Mouse (Mus musculus) heart, postnatal 0 days (tissue): ENCODE data around the gene Nme3. TPM values are rescaled to one million over a fixed set of nuclear protein-coding genes. Genes with fewer than 3 reads are reported as not detected.

Experiments
- ATAC-seq: fragments of 200-750 bp; cut with Nextera tagmentation; 2 replicates; pipeline ENCODE4 v1.8.0; 2017; ENCODE audit warnings: low read depth, moderate number of reproducible peaks, moderate library complexity; ENCODE audit not compliant: insufficient read depth
- DNase-seq: peaks from one replicate; pipeline ENCODE4 v3.0.0-alpha.2; 2016; ENCODE audit warnings: low spot score
- H3K27ac ChIP-seq: fragments of 300-500 bp; sonication (generic); 2 replicates; pipeline ENCODE4 v1.5.1; 2014; ENCODE audit warnings: low read depth, mild to moderate bottlenecking
- H3K27me3 ChIP-seq: fragments of 300-500 bp; sonication (generic); 2 replicates; pipeline ENCODE4 v1.6.1; 2014; ENCODE audit warnings: low read length, mixed read lengths; ENCODE audit not compliant: control insufficient read depth, insufficient read depth
- H3K36me3 ChIP-seq: fragments of 300-500 bp; sonication (generic); replicated peaks from 2 replicates; pipeline ENCODE4 v1.6.1; 2014; ENCODE audit warnings: low read length, mixed read lengths; ENCODE audit not compliant: control insufficient read depth, insufficient read depth
- H3K4me1 ChIP-seq: fragments of 300-500 bp; sonication (generic); 2 replicates; pipeline ENCODE4 v1.6.1; 2014; ENCODE audit warnings: antibody characterized with exemption; ENCODE audit not compliant: control insufficient read depth, insufficient read depth
- H3K4me2 ChIP-seq: fragments of 300-500 bp; sonication (generic); 2 replicates; pipeline ENCODE4 v1.6.1; 2014; ENCODE audit warnings: low read depth, mild to moderate bottlenecking, low read length, moderate library complexity
- H3K4me3 ChIP-seq: fragments of 300-500 bp; sonication (generic); 2 replicates; pipeline ENCODE4 v1.5.1; 2014; ENCODE audit warnings: low read depth, low read length
- H3K9ac ChIP-seq: fragments of 300-500 bp; sonication (generic); replicated peaks from 2 replicates; pipeline ENCODE4 v1.6.1; 2014; ENCODE audit warnings: low read depth, low read length, mixed read lengths
- H3K9me3 ChIP-seq: fragments of 300-500 bp; sonication (generic); replicated peaks from 2 replicates; pipeline ENCODE4 v1.6.1; 2016; ENCODE audit warnings: low read length; ENCODE audit not compliant: control insufficient read depth
- CTCF ChIP-seq: IDR thresholded peaks from 2 replicates; pipeline ENCODE4 v1.5.1; 2016; ENCODE audit warnings: antibody characterized with exemption, control low read depth, low read depth
- EP300 ChIP-seq: IDR thresholded peaks from 2 replicates; pipeline ENCODE4 v1.6.1; 2016; ENCODE audit warnings: antibody characterized with exemption, low read depth
- WGBS: fragments of 180-500 bp; shearing (Covaris S2); extraction: QIAGEN DNeasy Blood & Tissue Kit; methylation state at CpG from one replicate; pipeline ENCODE4 v1.1.7; 2014; 5-methylcytosine and 5-hydroxymethylcytosine counted together
- polyA plus RNA-seq: library from polyadenylated mRNA; unstranded; fragments of >200 nt; fragmentation: Nextera tagmentation; extraction: Ambion mirVana; gene quantifications from 2 replicates; pipeline ENCODE4 v1.2.1, GENCODE M21; 2015
- total RNA-seq: library from RNA; depleted of rRNA; stranded (reverse); fragments of >200 nt; gene quantifications from 2 replicates; pipeline ENCODE4 v1.2.3, GENCODE M21; 2014; ENCODE audit warnings: low replicate concordance

Gene Nme3
- total and polyA plus RNA-seq, 2 experiments from 2014 or later = 40.8 to 58.4 TPM

GRCm38 (mm10) chr17:24902671-24903474 is 6.6 kb downstream of the Nme3 start:
- ATAC-seq (no peak), DNase-seq (no peak)
- no peak for TF ChIP-seq EP300
- TF ChIP-seq CTCF = peak; percentile 38; the same call in 1 of the 2 replicates
- no peak overlapping the region for H3K27ac ChIP-seq
- peaks cover 100% of the 10 kb centered on the region for H3K36me3 ChIP-seq
- WGBS = 71% methylated on average over 9 of the region's 9 CpGs
- H3K27me3 ChIP-seq = no peaks in the 10 kb centered on the region
- no peaks in the 10 kb centered on the region for H3K4me1 ChIP-seq
- H3K9ac ChIP-seq = no peak overlapping the region
- no peaks in the 10 kb centered on the region for H3K9me3 ChIP-seq
- H3K4me3 ChIP-seq = no peak overlapping the region
- no peak overlapping the region for H3K4me2 ChIP-seq

GRCm38 (mm10) chr17:24903767-24904166 is 7.5 kb downstream of the Nme3 start:
- H3K4me2 ChIP-seq = no peak overlapping the region
- H3K9me3 ChIP-seq = no peaks in the 10 kb centered on the region
- no peak for ATAC-seq
- peaks cover 100% of the 10 kb centered on the region for H3K36me3 ChIP-seq
- WGBS = 84% methylated on average over 9 of the region's 9 CpGs
- H3K9ac ChIP-seq = no peak overlapping the region
- no peak overlapping the region for H3K27ac ChIP-seq
- DNase-seq = no peak
- no peaks in the 10 kb centered on the region for H3K4me1 ChIP-seq
- no peak overlapping the region for H3K4me3 ChIP-seq
- no peaks in the 10 kb centered on the region for H3K27me3 ChIP-seq
- TF ChIP-seq EP300 (no peak), CTCF (no peak)

- ATAC-seq (no peak), DNase-seq (no peak)
- Histone ChIP-seq H3K4me1 (no peaks in the 10 kb centered on the region), H3K9ac (no peak overlapping the region), H3K27me3 (no peaks in the 10 kb centered on the region), H3K4me2 (no peak overlapping the region), H3K27ac (no peak overlapping the region), H3K9me3 (no peaks in the 10 kb centered on the region), H3K36me3 (peaks cover 100% of the 10 kb centered on the region), H3K4me3 (no peak overlapping the region)
- TF ChIP-seq CTCF (no peak), EP300 (no peak)
- WGBS = 77% methylated on average over 2 of the region's 2 CpGs
These were observed 11.3 kb downstream of the Nme3 start for GRCm38 (mm10) chr17:24907591-24907990.

- H3K9me3 ChIP-seq = no peaks in the 10 kb centered on the region
- no peak for TF ChIP-seq CTCF
- TF ChIP-seq EP300 = no peak
- ATAC-seq (no peak), DNase-seq (no peak)
- no peaks in the 10 kb centered on the region for H3K4me1 ChIP-seq
- no peak overlapping the region for H3K9ac ChIP-seq
- H3K4me3 ChIP-seq = no peak overlapping the region
- H3K27ac ChIP-seq = no peak overlapping the region
- H3K36me3 ChIP-seq = peaks cover 97% of the 10 kb centered on the region
- no peaks in the 10 kb centered on the region for H3K27me3 ChIP-seq
- no peak overlapping the region for H3K4me2 ChIP-seq
These were observed 17.7 kb downstream of the Nme3 start for GRCm38 (mm10) chr17:24913984-24914383.

- ATAC-seq (no peak), DNase-seq (no peak)
- Histone ChIP-seq H3K27ac (no peak overlapping the region), H3K27me3 (no peaks in the 10 kb centered on the region), H3K4me1 (no peaks in the 10 kb centered on the region), H3K9ac (no peak overlapping the region), H3K4me2 (no peak overlapping the region), H3K4me3 (no peak overlapping the region), H3K9me3 (no peaks in the 10 kb centered on the region), H3K36me3 (peaks cover 94% of the 10 kb centered on the region)
- TF ChIP-seq CTCF (no peak), EP300 (no peak)
- 85% methylated on average over 1 of the region's 1 CpGs for WGBS
These were observed 26.9 kb downstream of the Nme3 start for GRCm38 (mm10) chr17:24923246-24923645.

- Histone ChIP-seq H3K9me3 (no peaks in the 10 kb centered on the region), H3K4me2 (no peak overlapping the region), H3K4me3 (no peak overlapping the region), H3K27ac (peak overlapping the region; percentile 27; the same call in 1 of the 2 replicates), H3K36me3 (peaks cover 37% of the 10 kb centered on the region), H3K27me3 (no peaks in the 10 kb centered on the region), H3K9ac (no peak overlapping the region), H3K4me1 (no peaks in the 10 kb centered on the region)
- no peak for TF ChIP-seq EP300
- no peak for TF ChIP-seq CTCF
- ATAC-seq = no peak
- DNase-seq = no peak
- WGBS = 53% methylated on average over 1 of the region's 1 CpGs
These were observed 33.2 kb downstream of the Nme3 start for GRCm38 (mm10) chr17:24929506-24929905.
